Mouse (Mus musculus) brain, embryonic 14.5 days (tissue): ENCODE measurements around the gene B4galnt1.

Source experiments
- CTCF ChIP-seq: fragments of 200-500 bp; IDR thresholded peaks from 2 replicates; pipeline ENCODE4 v1.5.1; 2012; ENCODE audit warnings: inconsistent platforms, mild to moderate bottlenecking, moderate library complexity, borderline replicate concordance; ENCODE audit not compliant: insufficient read depth, insufficient read length; ENCODE audit errors: extremely low read depth
- POLR2A ChIP-seq: fragments of 200-500 bp; IDR thresholded peaks from 2 replicates; pipeline ENCODE4 v1.6.1; 2012; ENCODE audit warnings: mild to moderate bottlenecking, inconsistent platforms, borderline replicate concordance; ENCODE audit not compliant: poor library complexity, insufficient read depth, insufficient read length, severe bottlenecking; ENCODE audit errors: extremely low read depth

DNA sequence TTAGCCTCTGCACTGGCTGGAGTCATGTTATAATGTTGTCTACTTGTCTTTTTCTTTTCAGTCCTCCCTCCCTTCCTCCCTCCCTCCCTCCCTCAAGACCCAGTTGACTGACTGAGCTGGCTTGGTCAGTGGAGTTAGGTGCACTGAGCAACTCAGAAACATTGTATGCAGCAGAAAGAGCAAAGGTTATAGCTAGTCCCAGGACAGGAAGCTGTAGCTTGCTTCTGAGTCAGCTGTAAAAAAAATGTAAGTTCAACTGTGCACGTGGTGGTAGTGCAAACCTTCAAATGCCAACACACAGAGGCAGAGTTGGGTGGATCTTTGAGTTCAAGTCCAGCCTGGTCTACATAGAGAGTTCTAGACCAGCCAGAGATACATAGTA, 49.4 kb downstream of the B4galnt1 start:
- TF ChIP-seq CTCF (no peak), POLR2A (no peak)
